Mouse (Mus musculus): ENCODE results near the gene Prss30. TPM values are rescaled to one million over a fixed set of nuclear protein-coding genes. Genes with fewer than 3 reads are reported as not detected.

Gene Prss30
- polyA plus RNA-seq, 1 experiment, result 6.8 TPM

- Histone ChIP-seq H3K27ac (ENCODE audit: control insufficient read depth, insufficient read depth, low read depth, low read length, poor library complexity) (no peak overlapping the region), H3K4me3 (replicated peaks; ENCODE audit: control insufficient read depth, low read depth, low read length) (no peak overlapping the region), H3K4me1 (ENCODE audit: control insufficient read depth, insufficient read depth, low read length) (no peaks in the 10 kb centered on the region)
- 74% methylated on average over 7 of the region's 7 CpGs for WGBS
- TF ChIP-seq POLR2A (IDR thresholded peaks at IDR 0.05; ENCODE audit: borderline replicate concordance, control insufficient read depth, low read depth, low read length), result no peak
- no peak for TF ChIP-seq CTCF (IDR thresholded peaks at IDR 0.05; ENCODE audit: control insufficient read depth, insufficient read depth, low read length)
These were observed 14.3 kb upstream of the Prss30 start for GRCm38 (mm10) chr17:23994667-23995066.

GRCm38 (mm10) chr17:23993559-23994428, 13.4 kb upstream of the Prss30 start:
- 11% methylated on average over 31 of the region's 31 CpGs for WGBS
- no peak overlapping the region for H3K4me3 ChIP-seq (replicated peaks; ENCODE audit: control insufficient read depth, low read depth, low read length)
- no peaks in the 10 kb centered on the region for H3K4me1 ChIP-seq (ENCODE audit: control insufficient read depth, insufficient read depth, low read length)
- H3K27ac ChIP-seq (ENCODE audit: control insufficient read depth, insufficient read depth, low read depth, low read length, poor library complexity), result no peak overlapping the region
- TF ChIP-seq POLR2A (IDR thresholded peaks at IDR 0.05; ENCODE audit: borderline replicate concordance, control insufficient read depth, low read depth, low read length) (no peak; the same call in 1 of the 2 replicates), CTCF (IDR thresholded peaks at IDR 0.05; ENCODE audit: control insufficient read depth, insufficient read depth, low read length) (peak; percentile 51)

- Histone ChIP-seq H3K27ac (ENCODE audit: control insufficient read depth, insufficient read depth, low read depth, low read length, poor library complexity) (no peak overlapping the region), H3K4me1 (ENCODE audit: control insufficient read depth, insufficient read depth, low read length) (no peaks in the 10 kb centered on the region), H3K4me3 (replicated peaks; ENCODE audit: control insufficient read depth, low read depth, low read length) (no peak overlapping the region)
- TF ChIP-seq POLR2A (IDR thresholded peaks at IDR 0.05; ENCODE audit: borderline replicate concordance, control insufficient read depth, low read depth, low read length), result no peak; the same call in 1 of the 2 replicates
- no peak for TF ChIP-seq CTCF (IDR thresholded peaks at IDR 0.05; ENCODE audit: control insufficient read depth, insufficient read depth, low read length)
- 72% methylated on average over 9 of the region's 9 CpGs for WGBS
These were observed 12.6 kb upstream of the Prss30 start for GRCm38 (mm10) chr17:23992789-23993553.

- H3K4me1 ChIP-seq (ENCODE audit: control insufficient read depth, insufficient read depth, low read length), result no peaks in the 10 kb centered on the region
- no peak overlapping the region for H3K27ac ChIP-seq (ENCODE audit: control insufficient read depth, insufficient read depth, low read depth, low read length, poor library complexity)
- WGBS, result 34% methylated on average over 2 of the region's 2 CpGs
- H3K4me3 ChIP-seq (replicated peaks; ENCODE audit: control insufficient read depth, low read depth, low read length), result no peak overlapping the region
- TF ChIP-seq CTCF (IDR thresholded peaks at IDR 0.05; ENCODE audit: control insufficient read depth, insufficient read depth, low read length) (no peak), POLR2A (IDR thresholded peaks at IDR 0.05; ENCODE audit: borderline replicate concordance, control insufficient read depth, low read depth, low read length) (no peak)
These were observed 9.4 kb upstream of the Prss30 start for GRCm38 (mm10) chr17:23989802-23990201.

- no peak overlapping the region for H3K27ac ChIP-seq (ENCODE audit: control insufficient read depth, insufficient read depth, low read depth, low read length, poor library complexity)
- WGBS, result 76% methylated on average over 1 of the region's 1 CpGs
- no peak overlapping the region for H3K4me3 ChIP-seq (replicated peaks; ENCODE audit: control insufficient read depth, low read depth, low read length)
- TF ChIP-seq CTCF (IDR thresholded peaks at IDR 0.05; ENCODE audit: control insufficient read depth, insufficient read depth, low read length) (no peak), POLR2A (IDR thresholded peaks at IDR 0.05; ENCODE audit: borderline replicate concordance, control insufficient read depth, low read depth, low read length) (no peak)
- peaks cover 4% of the 10 kb centered on the region for H3K4me1 ChIP-seq (ENCODE audit: control insufficient read depth, insufficient read depth, low read length)
These were observed 4.6 kb upstream of the Prss30 start for GRCm38 (mm10) chr17:23984989-23985388.

- WGBS, result 3% methylated on average over 4 of the region's 4 CpGs
- TF ChIP-seq POLR2A (IDR thresholded peaks at IDR 0.05; ENCODE audit: borderline replicate concordance, control insufficient read depth, low read depth, low read length), result no peak
- no peak for TF ChIP-seq CTCF (IDR thresholded peaks at IDR 0.05; ENCODE audit: control insufficient read depth, insufficient read depth, low read length)
- no peak overlapping the region for H3K4me3 ChIP-seq (replicated peaks; ENCODE audit: control insufficient read depth, low read depth, low read length)
- H3K4me1 ChIP-seq (ENCODE audit: control insufficient read depth, insufficient read depth, low read length), result peaks cover 4% of the 10 kb centered on the region
- no peak overlapping the region for H3K27ac ChIP-seq (ENCODE audit: control insufficient read depth, insufficient read depth, low read depth, low read length, poor library complexity)
These were observed 2.5 kb upstream of the Prss30 start for GRCm38 (mm10) chr17:23982912-23983311.

GRCm38 (mm10) chr17:23979471-23979870, 895 bp downstream of the Prss30 start:
- WGBS, result 61% methylated on average over 3 of the region's 3 CpGs
- no peak overlapping the region for H3K27ac ChIP-seq (ENCODE audit: control insufficient read depth, insufficient read depth, low read depth, low read length, poor library complexity)
- no peak overlapping the region for H3K4me3 ChIP-seq (replicated peaks; ENCODE audit: control insufficient read depth, low read depth, low read length)
- peaks cover 4% of the 10 kb centered on the region for H3K4me1 ChIP-seq (ENCODE audit: control insufficient read depth, insufficient read depth, low read length)
- no peak for TF ChIP-seq POLR2A (IDR thresholded peaks at IDR 0.05; ENCODE audit: borderline replicate concordance, control insufficient read depth, low read depth, low read length)
- TF ChIP-seq CTCF (IDR thresholded peaks at IDR 0.05; ENCODE audit: control insufficient read depth, insufficient read depth, low read length), result no peak

- no peak overlapping the region for H3K4me3 ChIP-seq (replicated peaks; ENCODE audit: control insufficient read depth, low read depth, low read length)
- no peak for TF ChIP-seq POLR2A (IDR thresholded peaks at IDR 0.05; ENCODE audit: borderline replicate concordance, control insufficient read depth, low read depth, low read length)
- no peak for TF ChIP-seq CTCF (IDR thresholded peaks at IDR 0.05; ENCODE audit: control insufficient read depth, insufficient read depth, low read length)
- H3K4me1 ChIP-seq (ENCODE audit: control insufficient read depth, insufficient read depth, low read length), result peaks cover 3% of the 10 kb centered on the region
- 78% methylated on average over 4 of the region's 4 CpGs for WGBS
- no peak overlapping the region for H3K27ac ChIP-seq (ENCODE audit: control insufficient read depth, insufficient read depth, low read depth, low read length, poor library complexity)
These were observed 3.7 kb downstream of the Prss30 start for GRCm38 (mm10) chr17:23976665-23977064.
